Mouse (Mus musculus) liver, postnatal 0 days (tissue): Measurements from ENCODE around the gene Fcrl6. TPM values are rescaled to one million over a fixed set of nuclear protein-coding genes. Genes with fewer than 3 reads are reported as not detected.
A peak's percentile ranks its signal among the peaks of the same experiment; 100 is the strongest.

Source experiments
- ATAC-seq: fragments of 200-750 bp; cut with Nextera tagmentation; 2 replicates; pipeline ENCODE4 v1.8.0; 2017; ENCODE audit warnings: mild to moderate bottlenecking, moderate library complexity
- DNase-seq: peaks from one replicate; pipeline ENCODE4 v3.0.0-alpha.2; 2016
- H3K27ac ChIP-seq: fragments of 300-500 bp; sonication (generic); 2 replicates; pipeline ENCODE4 v1.5.1; 2014; ENCODE audit warnings: antibody characterized with exemption, moderate library complexity, mild to moderate bottlenecking, low read depth
- H3K27me3 ChIP-seq: fragments of 300-500 bp; sonication (generic); 2 replicates; pipeline ENCODE4 v1.6.1; 2014; ENCODE audit warnings: low read length, control low read depth, mixed read lengths; ENCODE audit not compliant: insufficient read depth
- H3K36me3 ChIP-seq: fragments of 300-500 bp; sonication (generic); replicated peaks from 2 replicates; pipeline ENCODE4 v1.6.1; 2014; ENCODE audit warnings: mild to moderate bottlenecking, control low read depth, low read length, moderate library complexity, mixed read lengths; ENCODE audit not compliant: insufficient read depth
- H3K4me1 ChIP-seq: fragments of 300-500 bp; sonication (generic); 2 replicates; pipeline ENCODE4 v1.6.1; 2014; ENCODE audit warnings: antibody characterized with exemption, mild to moderate bottlenecking, control low read depth; ENCODE audit not compliant: insufficient read depth
- H3K4me2 ChIP-seq: fragments of 300-500 bp; sonication (generic); 2 replicates; pipeline ENCODE4 v1.6.1; 2014; ENCODE audit warnings: low read depth, mild to moderate bottlenecking, low read length, moderate library complexity, mixed read lengths
- H3K4me3 ChIP-seq: fragments of 300-500 bp; sonication (generic); 2 replicates; pipeline ENCODE4 v1.5.1; 2014; ENCODE audit warnings: low read depth, low read length
- H3K9ac ChIP-seq: fragments of 300-500 bp; sonication (generic); replicated peaks from 2 replicates; pipeline ENCODE4 v1.6.1; 2014; ENCODE audit warnings: mild to moderate bottlenecking, moderate library complexity
- H3K9me3 ChIP-seq: fragments of 300-500 bp; sonication (generic); 2 replicates; pipeline ENCODE4 v1.6.1; 2016; ENCODE audit warnings: mild to moderate bottlenecking, control low read depth, low read length, mixed read lengths
- CTCF ChIP-seq: sonication (generic); IDR thresholded peaks from 2 replicates; pipeline ENCODE4 v1.5.1; 2016; ENCODE audit warnings: antibody characterized with exemption, low read depth
- EP300 ChIP-seq: IDR thresholded peaks from 2 replicates; pipeline ENCODE4 v1.6.1; 2016; ENCODE audit warnings: antibody characterized with exemption, low read depth, mild to moderate bottlenecking
- WGBS: fragments of 180-500 bp; shearing (Covaris S2); extraction: QIAGEN DNeasy Blood & Tissue Kit; methylation state at CpG from one replicate; pipeline ENCODE4 v1.1.7; 2014; ENCODE audit not compliant: insufficient replicate concordance; 5-methylcytosine and 5-hydroxymethylcytosine counted together
- polyA plus RNA-seq: library from polyadenylated mRNA; unstranded; fragments of >200 nt; fragmentation: Nextera tagmentation; extraction: Ambion mirVana; gene quantifications from 2 replicates; pipeline ENCODE4 v1.2.1, GENCODE M21; 2015

Fcrl6 gene
- polyA plus RNA-seq, 1 experiment from 2014 or later, result 0.12 TPM

GRCm38 (mm10) chr1:172594495-172594894 lies 7.9 kb downstream of the Fcrl6 start:
- DNase-seq, result peak; percentile 29
- no peak for ATAC-seq

GRCm38 (mm10) chr1:172593956-172594355 lies 8.4 kb downstream of the Fcrl6 start:
- Histone ChIP-seq H3K4me1 (no peaks in the 10 kb centered on the region), H3K4me3 (no peak overlapping the region), H3K27ac (no peak overlapping the region), H3K9ac (no peak overlapping the region), H3K9me3 (no peaks in the 10 kb centered on the region), H3K4me2 (no peak overlapping the region), H3K27me3 (no peaks in the 10 kb centered on the region), H3K36me3 (no peaks in the 10 kb centered on the region)
- ATAC-seq, result no peak
- WGBS, result 34% methylated on average over 2 of the region's 2 CpGs
- DNase-seq, result no peak
- TF ChIP-seq EP300 (no peak), CTCF (no peak)

More at GRCm38 (mm10) chr1:172594495-172594894, 7.9 kb downstream of the Fcrl6 start:
- H3K27me3 ChIP-seq, result no peaks in the 10 kb centered on the region
- H3K4me2 ChIP-seq, result no peak overlapping the region
- H3K27ac ChIP-seq, result no peak overlapping the region
- no peak for TF ChIP-seq EP300
- peak; percentile 63 for TF ChIP-seq CTCF
- no peak overlapping the region for H3K4me3 ChIP-seq
- H3K9ac ChIP-seq, result no peak overlapping the region
- H3K4me1 ChIP-seq, result no peaks in the 10 kb centered on the region
- no peaks in the 10 kb centered on the region for H3K9me3 ChIP-seq
- no peaks in the 10 kb centered on the region for H3K36me3 ChIP-seq

- no peaks in the 10 kb centered on the region for H3K9me3 ChIP-seq
- no peaks in the 10 kb centered on the region for H3K36me3 ChIP-seq
- H3K27ac ChIP-seq, result no peak overlapping the region
- no peak overlapping the region for H3K4me3 ChIP-seq
- no peak overlapping the region for H3K9ac ChIP-seq
- 56% methylated on average over 3 of the region's 3 CpGs for WGBS
- TF ChIP-seq CTCF (no peak), EP300 (no peak)
- no peak for DNase-seq
- no peak overlapping the region for H3K4me2 ChIP-seq
- no peaks in the 10 kb centered on the region for H3K4me1 ChIP-seq
- no peaks in the 10 kb centered on the region for H3K27me3 ChIP-seq
- no peak for ATAC-seq
These were observed 9.0 kb downstream of the Fcrl6 start for GRCm38 (mm10) chr1:172593321-172593720.

- 58% methylated on average over 7 of the region's 7 CpGs for WGBS
- no peak within 1 kb of the TSS for H3K27ac ChIP-seq
- ATAC-seq (no peak), DNase-seq (no peak)
- no peak within 1 kb of the TSS for H3K4me3 ChIP-seq
- H3K9ac ChIP-seq, result no peak within 1 kb of the TSS
- no peaks in the 10 kb centered on the region for H3K27me3 ChIP-seq
- TF ChIP-seq EP300, result no peak
- TF ChIP-seq CTCF, result no peak
- no peaks in the 10 kb centered on the region for H3K4me1 ChIP-seq
- H3K4me2 ChIP-seq, result no peak within 1 kb of the TSS
- H3K9me3 ChIP-seq, result no peaks in the 10 kb centered on the region
- no peaks in the 10 kb centered on the region for H3K36me3 ChIP-seq
These were observed 12.0 kb downstream of the Fcrl6 start, which contains the start of gene Slamf8 for GRCm38 (mm10) chr1:172590385-172590784. TSS of gene Slamf8 (minus strand) at chr1:172590568.

- Histone ChIP-seq H3K9ac (no peak overlapping the region), H3K4me3 (no peak overlapping the region), H3K27me3 (no peaks in the 10 kb centered on the region), H3K27ac (no peak overlapping the region), H3K36me3 (no peaks in the 10 kb centered on the region), H3K9me3 (no peaks in the 10 kb centered on the region), H3K4me2 (no peak overlapping the region), H3K4me1 (no peaks in the 10 kb centered on the region)
- no peak for DNase-seq
- TF ChIP-seq CTCF (no peak), EP300 (no peak)
- ATAC-seq, result no peak
- 44% methylated on average over 26 of the region's 26 CpGs for WGBS
These were observed 16.5 kb downstream of the Fcrl6 start for GRCm38 (mm10) chr1:172585612-172586567.

- TF ChIP-seq CTCF, result no peak
- TF ChIP-seq EP300, result no peak
- DNase-seq (no peak), ATAC-seq (no peak)
- Histone ChIP-seq H3K4me3 (no peak overlapping the region), H3K9me3 (no peaks in the 10 kb centered on the region), H3K4me2 (no peak overlapping the region), H3K27ac (no peak overlapping the region), H3K27me3 (no peaks in the 10 kb centered on the region), H3K36me3 (no peaks in the 10 kb centered on the region), H3K4me1 (no peaks in the 10 kb centered on the region), H3K9ac (no peak overlapping the region)
- 57% methylated on average over 4 of the region's 4 CpGs for WGBS
These were observed 17.3 kb downstream of the Fcrl6 start for GRCm38 (mm10) chr1:172585026-172585425.
